Mouse (Mus musculus): ENCODE results near the gene Dao. TPM values are rescaled to one million over a fixed set of nuclear protein-coding genes. Genes with fewer than 3 reads are reported as not detected.
A peak's percentile ranks its signal among the peaks of the same experiment; 100 is the strongest.

The Dao gene
- polyA plus RNA-seq, 2 experiments, result 0.05 TPM; not detected in 1

DNA sequence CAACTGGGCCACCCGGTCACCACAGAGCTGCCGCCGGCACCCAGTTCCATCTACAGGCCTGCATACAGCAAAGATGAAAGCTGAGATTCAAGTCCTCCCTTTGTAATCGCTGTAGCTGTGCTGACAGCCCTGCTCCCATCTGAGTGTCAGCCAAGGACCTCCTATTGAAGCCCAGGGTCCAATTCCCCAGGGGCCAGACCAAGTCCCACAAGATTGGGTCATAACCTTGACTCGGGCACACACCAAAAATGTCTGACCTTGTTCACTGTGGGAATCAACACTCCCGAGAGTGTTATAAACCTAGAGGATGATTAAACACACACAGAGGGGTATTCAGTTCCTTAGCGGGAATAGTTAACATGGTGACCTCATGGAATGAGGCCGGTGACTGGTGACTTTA is 21.7 kb upstream of the Dao start:
- ATAC-seq (ENCODE audit: low FRiP score, low read depth), result no peak

DNA sequence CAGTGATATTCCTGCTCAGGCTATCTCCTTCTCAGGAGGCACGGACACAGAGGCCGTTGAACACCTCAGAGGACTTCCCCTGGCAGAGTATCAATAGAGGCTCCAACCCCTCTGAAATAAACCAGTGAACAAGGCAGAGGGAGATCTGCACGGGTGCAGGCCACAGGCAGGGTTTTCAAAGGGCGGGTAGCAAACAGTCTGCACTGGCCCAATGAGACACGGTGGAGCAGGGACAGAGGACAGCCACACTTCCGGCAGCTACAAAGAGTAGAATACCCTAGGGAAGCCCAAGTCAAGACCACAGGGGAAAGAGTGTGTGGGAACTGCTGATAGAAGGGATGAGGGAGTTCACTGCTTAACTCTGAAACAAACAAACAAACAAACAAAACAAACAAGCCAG is 20.0 kb upstream of the Dao start:
- H3K4me3 ChIP-seq (replicated peaks; ENCODE audit: low read length), result no peak overlapping the region
- no peaks in the 10 kb centered on the region for H3K27me3 ChIP-seq (ENCODE audit: control insufficient read depth, insufficient read depth, low read length)
- no peak for ATAC-seq (ENCODE audit: low FRiP score, low read depth)
- no peak for DNase-seq (ENCODE audit: low spot score)
- no peak overlapping the region for H3K9ac ChIP-seq (ENCODE audit: low read depth, low read length, severe bottlenecking)
- TF ChIP-seq POLR2A (IDR thresholded peaks at IDR 0.05; ENCODE audit: borderline replicate concordance, extremely low read depth, insufficient read depth, insufficient read length), result no peak
- peaks cover 6% of the 10 kb centered on the region for H3K4me1 ChIP-seq (ENCODE audit: control insufficient read depth, insufficient read depth, low read length)
- 66% methylated on average over 6 of the region's 6 CpGs for WGBS
- no peak overlapping the region for H3K4me2 ChIP-seq (replicated peaks; ENCODE audit: low read depth, low read length, severe bottlenecking)
- no peak overlapping the region for H3K27ac ChIP-seq (replicated peaks; ENCODE audit: low read depth, low read length)
- peaks cover 11% of the 10 kb centered on the region; the same call in 1 of the 2 replicates for H3K36me3 ChIP-seq (ENCODE audit: control insufficient read depth, insufficient read depth, low read length)
- no peaks in the 10 kb centered on the region for H3K9me3 ChIP-seq (ENCODE audit: control insufficient read depth, low read length)

More for the DNA sequence above, 21.7 kb upstream of the Dao start:
- H3K9me3 ChIP-seq (ENCODE audit: control insufficient read depth, low read length), result no peaks in the 10 kb centered on the region
- peaks cover 10% of the 10 kb centered on the region; the same call in 1 of the 2 replicates for H3K36me3 ChIP-seq (ENCODE audit: control insufficient read depth, insufficient read depth, low read length)
- H3K9ac ChIP-seq (ENCODE audit: low read depth, low read length, severe bottlenecking), result no peak overlapping the region
- no peak overlapping the region for H3K27ac ChIP-seq (replicated peaks; ENCODE audit: low read depth, low read length)
- DNase-seq (ENCODE audit: low spot score), result no peak
- 71% methylated on average over 8 of the region's 8 CpGs for WGBS
- H3K4me1 ChIP-seq (ENCODE audit: control insufficient read depth, insufficient read depth, low read length), result peaks cover 9% of the 10 kb centered on the region
- no peak for TF ChIP-seq POLR2A (IDR thresholded peaks at IDR 0.05; ENCODE audit: borderline replicate concordance, extremely low read depth, insufficient read depth, insufficient read length)
- H3K27me3 ChIP-seq (ENCODE audit: control insufficient read depth, insufficient read depth, low read length), result no peaks in the 10 kb centered on the region
- no peak overlapping the region for H3K4me2 ChIP-seq (replicated peaks; ENCODE audit: low read depth, low read length, severe bottlenecking)
- H3K4me3 ChIP-seq (replicated peaks; ENCODE audit: low read length), result no peak overlapping the region

DNA sequence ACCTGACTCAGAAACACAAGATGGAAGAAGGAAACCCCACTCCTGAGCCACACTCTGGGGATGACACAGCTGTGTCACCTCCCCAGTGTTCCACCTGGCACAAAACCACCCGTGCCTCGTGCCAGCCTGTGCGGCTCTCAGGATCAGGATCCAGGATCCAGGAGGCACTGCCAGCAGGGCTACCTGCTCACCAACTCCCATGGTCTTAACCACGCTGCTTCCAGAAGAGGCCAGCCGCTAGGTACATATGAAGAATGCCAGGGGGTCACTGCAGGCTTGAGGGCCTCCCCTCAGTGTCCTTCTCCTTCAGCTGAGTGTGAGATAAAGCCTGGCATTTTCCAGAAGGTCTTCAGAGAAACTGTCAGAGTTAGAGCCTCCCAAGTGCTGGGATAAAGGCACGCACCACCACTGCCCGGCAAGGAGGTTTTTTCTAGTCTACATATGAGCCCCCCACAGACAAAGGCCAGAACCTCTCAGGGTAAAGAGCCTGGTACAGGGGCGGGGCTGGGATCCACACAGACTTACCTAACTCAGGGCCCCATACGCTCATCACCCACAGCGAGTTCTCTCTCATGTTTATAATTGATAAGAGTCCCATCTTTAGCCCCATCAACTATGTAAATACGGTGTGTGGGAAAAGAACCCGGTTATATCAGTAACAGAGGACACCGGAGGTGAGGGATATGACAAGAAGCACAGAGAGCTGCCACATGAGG is 19.3 kb upstream of the Dao start:
- no peak overlapping the region for H3K27ac ChIP-seq (replicated peaks; ENCODE audit: low read depth, low read length)
- no peaks in the 10 kb centered on the region for H3K27me3 ChIP-seq (ENCODE audit: control insufficient read depth, insufficient read depth, low read length)
- no peaks in the 10 kb centered on the region for H3K9me3 ChIP-seq (ENCODE audit: control insufficient read depth, low read length)
- ATAC-seq (ENCODE audit: low FRiP score, low read depth), result no peak
- no peak overlapping the region for H3K4me2 ChIP-seq (replicated peaks; ENCODE audit: low read depth, low read length, severe bottlenecking)
- DNase-seq (ENCODE audit: low spot score), result no peak
- WGBS, result 88% methylated on average over 13 of the region's 13 CpGs
- no peak overlapping the region for H3K4me3 ChIP-seq (replicated peaks; ENCODE audit: low read length)
- H3K36me3 ChIP-seq (ENCODE audit: control insufficient read depth, insufficient read depth, low read length), result peaks cover 17% of the 10 kb centered on the region
- no peak overlapping the region for H3K9ac ChIP-seq (ENCODE audit: low read depth, low read length, severe bottlenecking)
- peaks cover 6% of the 10 kb centered on the region for H3K4me1 ChIP-seq (ENCODE audit: control insufficient read depth, insufficient read depth, low read length)
- TF ChIP-seq POLR2A (IDR thresholded peaks at IDR 0.05; ENCODE audit: borderline replicate concordance, extremely low read depth, insufficient read depth, insufficient read length), result no peak

DNA sequence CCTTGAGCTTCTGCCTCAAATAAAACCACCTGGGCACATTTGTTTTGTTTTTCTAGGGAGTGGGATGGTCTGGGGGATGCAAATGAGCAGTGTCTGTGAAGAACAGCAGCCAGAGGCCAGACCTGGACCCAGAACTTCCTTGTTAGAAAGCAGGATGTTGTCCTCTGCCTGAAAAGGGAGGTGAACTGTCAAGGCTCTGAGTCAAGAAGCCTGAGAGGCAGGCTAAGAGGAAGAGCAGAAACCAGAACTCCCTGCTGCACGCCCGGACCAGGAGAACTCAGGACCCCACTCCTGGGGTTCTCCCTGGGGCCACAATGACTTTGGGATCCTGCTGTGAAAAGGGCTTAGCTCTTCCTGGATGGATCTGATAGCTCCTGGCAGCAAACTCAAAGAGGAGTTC is 17.8 kb upstream of the Dao start:
- no peak for ATAC-seq (ENCODE audit: low FRiP score, low read depth)

DNA sequence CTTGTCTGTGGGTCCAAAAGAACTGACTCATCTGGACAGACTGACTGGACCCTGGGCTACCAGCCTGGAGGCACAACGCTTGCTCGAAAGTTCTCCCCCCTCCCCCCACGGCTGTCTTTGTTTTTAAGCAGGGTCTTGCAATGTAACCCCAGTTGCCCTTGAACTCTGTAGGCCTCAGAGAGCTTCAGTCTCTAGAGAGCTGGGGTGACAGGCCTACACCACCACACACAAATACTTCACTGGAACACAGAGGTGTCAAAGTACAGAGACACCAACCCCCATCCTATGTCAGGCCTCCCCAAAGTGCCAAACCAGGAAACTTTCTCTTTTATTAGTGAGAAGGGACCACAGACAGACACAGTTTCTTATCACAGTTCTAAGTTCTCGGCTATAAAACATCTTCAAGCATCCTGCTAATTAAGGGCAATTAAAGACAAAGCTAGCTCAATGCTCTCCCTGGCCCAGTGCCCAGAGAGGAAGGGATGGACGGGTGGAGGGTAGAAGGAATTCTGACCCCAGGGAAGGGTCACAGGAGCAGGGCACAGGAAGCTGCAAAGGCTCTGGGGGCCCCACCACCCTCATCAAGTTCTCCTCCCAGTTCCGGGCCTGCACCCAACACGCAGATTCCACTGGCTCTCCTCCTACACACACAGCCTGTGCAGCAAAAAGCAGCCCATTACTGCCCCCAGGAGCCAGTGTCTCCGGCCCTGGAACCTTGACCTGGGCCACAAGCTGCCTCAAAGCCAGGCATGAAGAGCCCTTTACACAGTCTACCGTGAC is 17.1 kb upstream of the Dao start:
- ATAC-seq (ENCODE audit: low FRiP score, low read depth), result no peak
- H3K4me2 ChIP-seq (replicated peaks; ENCODE audit: low read depth, low read length, severe bottlenecking), result no peak overlapping the region
- WGBS, result 21% methylated on average over 9 of the region's 9 CpGs
- peaks cover 6% of the 10 kb centered on the region for H3K4me1 ChIP-seq (ENCODE audit: control insufficient read depth, insufficient read depth, low read length)
- TF ChIP-seq POLR2A (IDR thresholded peaks at IDR 0.05; ENCODE audit: borderline replicate concordance, extremely low read depth, insufficient read depth, insufficient read length), result no peak
- H3K4me3 ChIP-seq (replicated peaks; ENCODE audit: low read length), result no peak overlapping the region
- no peaks in the 10 kb centered on the region for H3K27me3 ChIP-seq (ENCODE audit: control insufficient read depth, insufficient read depth, low read length)
- no peak overlapping the region for H3K27ac ChIP-seq (replicated peaks; ENCODE audit: low read depth, low read length)
- peaks cover 18% of the 10 kb centered on the region for H3K36me3 ChIP-seq (ENCODE audit: control insufficient read depth, insufficient read depth, low read length)
- no peak overlapping the region for H3K9ac ChIP-seq (ENCODE audit: low read depth, low read length, severe bottlenecking)
- H3K9me3 ChIP-seq (ENCODE audit: control insufficient read depth, low read length), result no peaks in the 10 kb centered on the region
- DNase-seq (ENCODE audit: low spot score), result no peak

More for the DNA sequence above, 17.8 kb upstream of the Dao start:
- no peak overlapping the region for H3K27ac ChIP-seq (replicated peaks; ENCODE audit: low read depth, low read length)
- no peak for DNase-seq (ENCODE audit: low spot score)
- TF ChIP-seq POLR2A (IDR thresholded peaks at IDR 0.05; ENCODE audit: borderline replicate concordance, extremely low read depth, insufficient read depth, insufficient read length), result no peak
- no peak overlapping the region for H3K4me2 ChIP-seq (replicated peaks; ENCODE audit: low read depth, low read length, severe bottlenecking)
- H3K4me3 ChIP-seq (replicated peaks; ENCODE audit: low read length), result no peak overlapping the region
- H3K27me3 ChIP-seq (ENCODE audit: control insufficient read depth, insufficient read depth, low read length), result no peaks in the 10 kb centered on the region
- H3K4me1 ChIP-seq (ENCODE audit: control insufficient read depth, insufficient read depth, low read length), result peaks cover 6% of the 10 kb centered on the region
- peaks cover 20% of the 10 kb centered on the region for H3K36me3 ChIP-seq (ENCODE audit: control insufficient read depth, insufficient read depth, low read length)
- WGBS, result 60% methylated on average over 2 of the region's 2 CpGs
- H3K9ac ChIP-seq (ENCODE audit: low read depth, low read length, severe bottlenecking), result peak overlapping the region; percentile 2; the same call in 1 of the 2 replicates
- H3K9me3 ChIP-seq (ENCODE audit: control insufficient read depth, low read length), result no peaks in the 10 kb centered on the region
